ENCODE assay signal across 13 mouse cellular contexts in genomic region chr2:102898585-102898984, GRCm38 (mm10). TPM values are rescaled to one million over a fixed set of nuclear protein-coding genes. Genes with fewer than 3 reads are reported as not detected.
DNase-seq lines count a peak whose midpoint lies in the region; ATAC-seq and TF ChIP-seq lines count a peak whose summit lies in the region.
"Had no signal": no experiment of that assay in that cellular context is flagged by ENCODE, and none has a peak within 500 bp of the region (broad histone marks: within the 10 kb centered on the region; RNA-seq: fewer than 3 reads in every experiment).

No protein-coding gene starts in this region.

- no peak for DNase-seq in limb, embryonic 10.5 days (ENCODE audit: low spot score)
- peak; percentile 69 for DNase-seq in Muller cell, postnatal 12 days (ENCODE audit: inconsistent ontology term)
- DNase-seq in layer of hippocampus, postnatal 10 days (ENCODE audit: low spot score in 2 of 2): no peak
- no peak for DNase-seq in thymus, postnatal 25 days
- DNase-seq: embryo, embryonic 11 days; gastrocnemius, postnatal 14 days; kidney, postnatal 36 days; lung, adult 2 months; right cerebral cortex, postnatal 4 days had no signal

- no peaks in the 10 kb centered on the region for H3K9me3 ChIP-seq in limb, embryonic 13.5 days
- no peaks in the 10 kb centered on the region for H3K9me3 ChIP-seq in limb, embryonic 10.5 days (replicated peaks)

- no peak overlapping the region for H3K9ac ChIP-seq in limb, embryonic 13.5 days

- WGBS in limb, embryonic 13.5 days: 79% methylated on average over 3 of the region's 3 CpGs
- 90% methylated on average over 3 of the region's 3 CpGs for WGBS in limb, embryonic 10.5 days
- WGBS in small intestine, adult 2 months: 38% methylated on average over 3 of the region's 3 CpGs

- 0 out of 2 replicates have a peak overlapping the region, but pooled peaks have one; percentile 11 for H3K4me2 ChIP-seq in limb, embryonic 13.5 days (replicated peaks)

- no peak for TF ChIP-seq POLR2A in embryonic fibroblast, embryonic 13.5 days (IDR thresholded peaks at IDR 0.05; ENCODE audit: low read depth, low read length)
- no peak for TF ChIP-seq POLR2A in small intestine, adult 2 months (IDR thresholded peaks at IDR 0.05; ENCODE audit: low read depth, low read length)

- ATAC-seq in limb, embryonic 13.5 days (ENCODE audit: low FRiP score, low read depth): no peak
- ATAC-seq: forebrain, embryonic 14.5 days had no signal

- no peak for TF ChIP-seq CTCF in embryonic fibroblast, embryonic 13.5 days (IDR thresholded peaks at IDR 0.05; ENCODE audit: borderline replicate concordance, insufficient read depth, low read length)
- no peak for TF ChIP-seq CTCF in small intestine, adult 2 months (IDR thresholded peaks at IDR 0.05; ENCODE audit: extremely low read depth, insufficient read length, insufficient replicate concordance, low read depth, low read length)

- peaks cover 4% of the 10 kb centered on the region; the same call in 1 of the 2 replicates for H3K4me1 ChIP-seq in limb, embryonic 13.5 days
- H3K4me1 ChIP-seq in limb, embryonic 10.5 days: peaks cover 13% of the 10 kb centered on the region
- peaks cover 33% of the 10 kb centered on the region for H3K4me1 ChIP-seq in embryonic fibroblast, embryonic 13.5 days (ENCODE audit: control insufficient read depth, insufficient read depth, low read length)
- peaks cover 11% of the 10 kb centered on the region for H3K4me1 ChIP-seq in small intestine, adult 2 months (ENCODE audit: control insufficient read depth, insufficient read depth, insufficient read length, low read length)

- no peak overlapping the region for H3K27ac ChIP-seq in limb, embryonic 13.5 days
- H3K27ac ChIP-seq in limb, embryonic 10.5 days: no peak overlapping the region
- peak overlapping the region; percentile 83 for H3K27ac ChIP-seq in embryonic fibroblast, embryonic 13.5 days (ENCODE audit: insufficient read depth, low read length)
- H3K27ac ChIP-seq in small intestine, adult 2 months (ENCODE audit: insufficient read depth, low read depth, low read length): no peak overlapping the region

- H3K36me3 ChIP-seq in limb, embryonic 13.5 days: no peaks in the 10 kb centered on the region
- no peaks in the 10 kb centered on the region for H3K36me3 ChIP-seq in limb, embryonic 10.5 days
- no peaks in the 10 kb centered on the region for H3K36me3 ChIP-seq in small intestine, adult 2 months (ENCODE audit: control insufficient read depth, insufficient read depth, low read length)

- no peak overlapping the region for H3K4me3 ChIP-seq in limb, embryonic 13.5 days
- H3K4me3 ChIP-seq in limb, embryonic 10.5 days: no peak overlapping the region
- peak overlapping the region; percentile 95 for H3K4me3 ChIP-seq in embryonic fibroblast, embryonic 13.5 days (ENCODE audit: insufficient read depth, low read length)
- peak overlapping the region; percentile 47; the same call in 1 of the 2 replicates for H3K4me3 ChIP-seq in small intestine, adult 2 months (ENCODE audit: low read depth, low read length)

- peaks cover 26% of the 10 kb centered on the region for H3K27me3 ChIP-seq in limb, embryonic 13.5 days
- peaks cover 32% of the 10 kb centered on the region for H3K27me3 ChIP-seq in limb, embryonic 10.5 days (ENCODE audit: low read depth, poor library complexity, severe bottlenecking)
- H3K27me3 ChIP-seq in small intestine, adult 2 months (ENCODE audit: control insufficient read depth, insufficient read depth, low read length): no peaks in the 10 kb centered on the region

RNA-seq across cellular contexts. Expression of gene Cd44, which starts 2.9 kb away (rescaled TPM):
- polyA plus RNA-seq in limb, embryonic 13.5 days (2015; fragmentation: Nextera tagmentation; extraction: Ambion mirVana): 11.7 and 13.0 TPM in 2 replicates
- polyA plus RNA-seq in limb, embryonic 10.5 days (2016; fragmentation: Nextera tagmentation; extraction: Ambion mirVana): 3.2 and 3.4 TPM in 2 replicates
- polyA plus RNA-seq in embryonic fibroblast, embryonic 13.5 days (2011; ENCODE audit: insufficient read length, low read depth, missing spikeins): 255 and 594 TPM in 2 replicates
- 8.9 and 10.8 TPM in 2 replicates for polyA plus RNA-seq in small intestine, adult 2 months (2012; rRNA removed)
- 10 to 100 TPM; 10.2 to 10.9 TPM for total RNA-seq in layer of hippocampus, postnatal 10 days (2021)

Comparison
In these comparisons a context has a peak if more than half of its experiments do, and no peak if none do; other contexts are left out.
1. H3K4me3 ChIP-seq: peak in embryonic fibroblast, embryonic 13.5 days (single experiment) and small intestine, adult 2 months (single experiment); none in limb, embryonic 13.5 days (single experiment) and limb, embryonic 10.5 days (single experiment).
2. RNA of gene Cd44, which starts 2.9 kb away (polyA plus RNA-seq): 255 to 594 TPM in embryonic fibroblast, embryonic 13.5 days; 11.7 to 13.0 TPM in limb, embryonic 13.5 days, 8.9 to 10.8 TPM in small intestine, adult 2 months and 3.2 to 3.4 TPM in limb, embryonic 10.5 days; every median in the first group is over 10 times any median in the second.